Mouse (Mus musculus) lung, embryonic 16.5 days (tissue): Measurements from ENCODE around the gene Upp2. TPM values are rescaled to one million over a fixed set of nuclear protein-coding genes. Genes with fewer than 3 reads are reported as not detected.
A peak's percentile ranks its signal among the peaks of the same experiment; 100 is the strongest.

Source experiments
- ATAC-seq: fragments of 200-750 bp; cut with Nextera tagmentation; 2 replicates; pipeline ENCODE4 v1.8.0; 2017; ENCODE audit warnings: low read depth, mild to moderate bottlenecking, moderate library complexity
- H3K27ac ChIP-seq: fragments of 300-500 bp; sonication (generic); 2 replicates; pipeline ENCODE4 v1.5.1; 2014; ENCODE audit warnings: mild to moderate bottlenecking, control low read depth, low read length
- H3K27me3 ChIP-seq: fragments of 300-500 bp; sonication (generic); 2 replicates; pipeline ENCODE4 v1.6.1; 2014; ENCODE audit warnings: low read depth, low read length, mixed read lengths; ENCODE audit not compliant: control insufficient read depth, insufficient read depth
- H3K36me3 ChIP-seq: fragments of 300-500 bp; sonication (generic); 2 replicates; pipeline ENCODE4 v1.6.1; 2014; ENCODE audit warnings: low read length; ENCODE audit not compliant: control insufficient read depth, insufficient read depth
- H3K4me1 ChIP-seq: fragments of 300-500 bp; sonication (generic); replicated peaks from 2 replicates; pipeline ENCODE4 v1.6.1; 2014; ENCODE audit warnings: low read length, mixed read lengths; ENCODE audit not compliant: control insufficient read depth, insufficient read depth
- H3K4me2 ChIP-seq: fragments of 300-500 bp; sonication (generic); 2 replicates; pipeline ENCODE4 v1.6.1; 2014; ENCODE audit warnings: low read depth, low read length, control low read depth
- H3K4me3 ChIP-seq: fragments of 300-500 bp; sonication (generic); 2 replicates; pipeline ENCODE4 v1.5.1; 2014; ENCODE audit warnings: mild to moderate bottlenecking, low read length, control low read depth
- H3K9ac ChIP-seq: fragments of 300-500 bp; sonication (generic); 2 replicates; pipeline ENCODE4 v1.6.1; 2014; ENCODE audit warnings: low read length, control low read depth
- H3K9me3 ChIP-seq: fragments of 300-500 bp; sonication (generic); 2 replicates; pipeline ENCODE4 v1.6.1; 2016; ENCODE audit warnings: low read length; ENCODE audit not compliant: control insufficient read depth
- WGBS: fragments of 180-500 bp; shearing (Covaris S2); extraction: QIAGEN DNeasy Blood & Tissue Kit; methylation state at CpG from one replicate; pipeline ENCODE4 v1.1.7; 2014; 5-methylcytosine and 5-hydroxymethylcytosine counted together
- polyA plus RNA-seq: library from polyadenylated mRNA; unstranded; fragments of >200 nt; fragmentation: Nextera tagmentation; extraction: Ambion mirVana; gene quantifications from 2 replicates; pipeline ENCODE4 v1.2.1, GENCODE M21; 2015

The Upp2 gene
- 6.6 and 7.4 TPM in 2 replicates for polyA plus RNA-seq

GRCm38 (mm10) chr2:58567066-58567810, at the start of gene Upp2, which contains the start of gene Acvr1:
Gene Upp2 (plus strand): TSS chr2:58567298.
Gene Acvr1 (minus strand): TSS chr2:58567157.
- Histone ChIP-seq H3K9me3 (no peaks in the 10 kb centered on the region), H3K27ac (peak within 1 kb of the TSS; percentile 97), H3K4me3 (peak within 1 kb of the TSS; percentile 87), H3K36me3 (no peaks in the 10 kb centered on the region), H3K4me2 (peak within 1 kb of the TSS; percentile 74), H3K9ac (peak within 1 kb of the TSS; percentile 88), H3K27me3 (no peaks in the 10 kb centered on the region), H3K4me1 (peaks cover 31% of the 10 kb centered on the region)
- 1% methylated on average over 34 of the region's 80 CpGs for WGBS
- peak; percentile 97 for ATAC-seq

DNA sequence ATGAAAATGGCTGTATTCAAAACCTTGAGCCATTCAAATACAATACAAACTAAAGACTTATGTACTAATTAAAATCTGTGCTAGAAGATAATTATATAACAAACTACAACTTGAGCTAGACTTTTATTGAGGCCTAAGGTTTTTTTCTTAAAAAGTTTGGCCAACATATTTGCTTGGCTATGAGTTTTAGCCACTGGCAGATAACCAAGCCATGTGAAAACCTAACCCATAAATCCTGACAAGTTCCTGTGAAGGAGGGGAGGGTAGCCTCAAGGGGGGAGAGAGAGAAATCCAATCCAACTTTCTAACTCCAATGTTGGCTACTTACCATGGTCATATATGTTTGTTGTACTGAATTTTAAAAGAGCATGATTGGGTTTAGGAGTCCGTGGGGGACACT, 48.6 kb upstream of the Upp2 start:
- no peak for ATAC-seq
- no peaks in the 10 kb centered on the region for H3K27me3 ChIP-seq
- WGBS: 73% methylated on average over 1 of the region's 1 CpGs
- H3K36me3 ChIP-seq: no peaks in the 10 kb centered on the region
- no peak overlapping the region for H3K4me2 ChIP-seq
- peaks cover 22% of the 10 kb centered on the region for H3K4me1 ChIP-seq
- H3K4me3 ChIP-seq: no peak overlapping the region
- H3K27ac ChIP-seq: no peak overlapping the region
- no peak overlapping the region for H3K9ac ChIP-seq
- no peaks in the 10 kb centered on the region for H3K9me3 ChIP-seq

GRCm38 (mm10) chr2:58520727-58521126, 46.4 kb upstream of the Upp2 start:
- no peaks in the 10 kb centered on the region for H3K9me3 ChIP-seq
- H3K4me1 ChIP-seq: peaks cover 21% of the 10 kb centered on the region
- H3K4me3 ChIP-seq: no peak overlapping the region
- no peaks in the 10 kb centered on the region for H3K36me3 ChIP-seq
- no peak overlapping the region for H3K9ac ChIP-seq
- H3K4me2 ChIP-seq: no peak overlapping the region
- no peak overlapping the region for H3K27ac ChIP-seq
- no peaks in the 10 kb centered on the region for H3K27me3 ChIP-seq
- WGBS: 57% methylated on average over 9 of the region's 9 CpGs
- peak; percentile 50 for ATAC-seq

GRCm38 (mm10) chr2:58521621-58522020, 45.5 kb upstream of the Upp2 start:
- Histone ChIP-seq H3K27ac (no peak overlapping the region), H3K9me3 (no peaks in the 10 kb centered on the region), H3K27me3 (no peaks in the 10 kb centered on the region), H3K9ac (no peak overlapping the region), H3K36me3 (no peaks in the 10 kb centered on the region), H3K4me3 (no peak overlapping the region), H3K4me1 (peaks cover 12% of the 10 kb centered on the region), H3K4me2 (no peak overlapping the region)
- ATAC-seq: no peak
- WGBS: 82% methylated on average over 6 of the region's 6 CpGs

- Histone ChIP-seq H3K36me3 (no peaks in the 10 kb centered on the region), H3K9me3 (no peaks in the 10 kb centered on the region), H3K4me2 (no peak overlapping the region), H3K4me3 (no peak overlapping the region), H3K27me3 (no peaks in the 10 kb centered on the region), H3K27ac (no peak overlapping the region), H3K9ac (no peak overlapping the region), H3K4me1 (peaks cover 3% of the 10 kb centered on the region)
- 69% methylated on average over 12 of the region's 12 CpGs for WGBS
- no peak for ATAC-seq
Observed at GRCm38 (mm10) chr2:58523097-58523496, 44.0 kb upstream of the Upp2 start.

GRCm38 (mm10) chr2:58523894-58524293, 43.2 kb upstream of the Upp2 start:
- Histone ChIP-seq H3K9me3 (no peaks in the 10 kb centered on the region), H3K4me3 (no peak overlapping the region), H3K27me3 (no peaks in the 10 kb centered on the region), H3K27ac (no peak overlapping the region), H3K36me3 (no peaks in the 10 kb centered on the region), H3K4me2 (no peak overlapping the region), H3K4me1 (peaks cover 3% of the 10 kb centered on the region), H3K9ac (no peak overlapping the region)
- 87% methylated on average over 5 of the region's 5 CpGs for WGBS
- no peak for ATAC-seq

DNA sequence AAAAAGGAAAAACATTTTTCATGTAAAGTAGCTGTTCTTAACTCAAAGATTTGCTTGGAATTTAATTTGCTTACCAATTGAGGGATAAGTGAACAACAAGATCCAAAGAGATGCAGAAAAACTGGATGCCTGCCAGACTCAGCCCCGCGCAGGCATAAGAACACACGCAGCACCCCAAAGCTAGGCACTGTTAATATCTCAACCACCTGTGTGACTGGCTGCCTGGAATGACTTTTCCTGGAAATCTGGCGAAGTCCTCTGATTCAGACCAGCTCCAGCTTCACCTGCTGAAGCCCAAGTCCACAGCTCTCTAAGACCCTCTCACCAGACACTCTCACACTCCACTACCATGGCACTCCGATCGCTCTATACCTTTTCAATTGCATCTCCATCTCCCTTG, 42.7 kb upstream of the Upp2 start:
- ATAC-seq: no peak
- 83% methylated on average over 6 of the region's 6 CpGs for WGBS
- no peak overlapping the region for H3K4me2 ChIP-seq
- H3K4me3 ChIP-seq: no peak overlapping the region
- no peaks in the 10 kb centered on the region for H3K27me3 ChIP-seq
- no peaks in the 10 kb centered on the region for H3K9me3 ChIP-seq
- H3K27ac ChIP-seq: no peak overlapping the region
- peaks cover 4% of the 10 kb centered on the region for H3K4me1 ChIP-seq
- H3K9ac ChIP-seq: no peak overlapping the region
- H3K36me3 ChIP-seq: no peaks in the 10 kb centered on the region

- ATAC-seq: no peak
- no peak overlapping the region for H3K9ac ChIP-seq
- H3K27me3 ChIP-seq: no peaks in the 10 kb centered on the region
- peaks cover 21% of the 10 kb centered on the region for H3K4me1 ChIP-seq
- no peaks in the 10 kb centered on the region for H3K9me3 ChIP-seq
- 88% methylated on average over 3 of the region's 3 CpGs for WGBS
- H3K27ac ChIP-seq: no peak overlapping the region
- H3K36me3 ChIP-seq: no peaks in the 10 kb centered on the region
- no peak overlapping the region for H3K4me3 ChIP-seq
- no peak overlapping the region for H3K4me2 ChIP-seq
Observed at GRCm38 (mm10) chr2:58527786-58528185, 39.3 kb upstream of the Upp2 start.

DNA sequence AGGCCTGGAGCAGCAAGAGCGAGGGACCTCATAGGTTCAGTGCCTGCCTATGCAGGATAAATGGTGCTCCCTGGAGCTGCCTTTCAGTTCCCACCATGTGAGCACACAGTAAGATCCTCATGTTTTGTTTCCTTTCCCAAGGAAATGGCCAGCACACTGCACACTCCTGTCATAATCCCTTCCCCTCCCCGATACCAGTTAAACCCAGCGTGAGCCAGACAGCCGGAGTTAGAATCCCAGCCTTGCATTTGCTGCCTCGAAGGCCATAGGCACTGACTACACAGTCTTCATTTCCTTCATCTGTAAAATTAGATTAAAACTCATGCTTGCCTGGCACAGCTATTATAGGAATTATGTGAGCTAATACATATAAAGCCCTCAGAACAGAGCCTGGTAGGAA, 37.7 kb upstream of the Upp2 start:
- H3K4me2 ChIP-seq: no peak overlapping the region
- H3K36me3 ChIP-seq: no peaks in the 10 kb centered on the region
- H3K27me3 ChIP-seq: no peaks in the 10 kb centered on the region
- peaks cover 33% of the 10 kb centered on the region for H3K4me1 ChIP-seq
- no peak for ATAC-seq
- H3K27ac ChIP-seq: no peak overlapping the region
- no peak overlapping the region for H3K4me3 ChIP-seq
- H3K9me3 ChIP-seq: no peaks in the 10 kb centered on the region
- H3K9ac ChIP-seq: no peak overlapping the region
- 85% methylated on average over 5 of the region's 5 CpGs for WGBS
